Mouse (Mus musculus): ENCODE results near the gene Art1.

- TF ChIP-seq POLR2AphosphoS2 (IDR thresholded peaks at IDR 0.05; ENCODE audit: insufficient read length, low read depth), result no peak
- no peak for TF ChIP-seq POLR2A (IDR thresholded peaks at IDR 0.05; ENCODE audit: insufficient read length, low read depth)
- no peak for TF ChIP-seq USF1 (IDR thresholded peaks at IDR 0.05; ENCODE audit: low read depth)
- TF ChIP-seq MAX (IDR thresholded peaks at IDR 0.05; ENCODE audit: low read depth), result no peak
- no peak for TF ChIP-seq MYOG (IDR thresholded peaks at IDR 0.05; ENCODE audit: control insufficient read depth in 1 of 3, insufficient read depth in 1 of 3, insufficient read length in 2 of 3, low read depth in 2 of 3)
- TF ChIP-seq TCF12 (IDR thresholded peaks at IDR 0.05; ENCODE audit: insufficient read depth, poor library complexity, severe bottlenecking), result no peak
- TF ChIP-seq MYOD1 (IDR thresholded peaks at IDR 0.05; ENCODE audit: control insufficient read depth in 1 of 3, insufficient read length in 2 of 3, low read depth in 2 of 3), result no peak
- no peak for TF ChIP-seq E2F4 (IDR thresholded peaks at IDR 0.05; ENCODE audit: insufficient read depth)
- no peak for TF ChIP-seq CEBPB (IDR thresholded peaks at IDR 0.05; ENCODE audit: insufficient read depth, poor library complexity, severe bottlenecking)
- TF ChIP-seq SRF (IDR thresholded peaks at IDR 0.05; ENCODE audit: control insufficient read depth, insufficient read length, low read depth), result no peak
- no peak for TF ChIP-seq REST (IDR thresholded peaks at IDR 0.05; ENCODE audit: insufficient read depth, insufficient read length)
- no peak for TF ChIP-seq TCF3 (IDR thresholded peaks at IDR 0.05; ENCODE audit: insufficient read length, low read depth)
Measured at GRCm38 (mm10) chr7:102106700-102107141, 5.2 kb downstream of the Art1 start.
